9 mouse cellular contexts compared by ENCODE assay signal in the genomic region with DNA sequence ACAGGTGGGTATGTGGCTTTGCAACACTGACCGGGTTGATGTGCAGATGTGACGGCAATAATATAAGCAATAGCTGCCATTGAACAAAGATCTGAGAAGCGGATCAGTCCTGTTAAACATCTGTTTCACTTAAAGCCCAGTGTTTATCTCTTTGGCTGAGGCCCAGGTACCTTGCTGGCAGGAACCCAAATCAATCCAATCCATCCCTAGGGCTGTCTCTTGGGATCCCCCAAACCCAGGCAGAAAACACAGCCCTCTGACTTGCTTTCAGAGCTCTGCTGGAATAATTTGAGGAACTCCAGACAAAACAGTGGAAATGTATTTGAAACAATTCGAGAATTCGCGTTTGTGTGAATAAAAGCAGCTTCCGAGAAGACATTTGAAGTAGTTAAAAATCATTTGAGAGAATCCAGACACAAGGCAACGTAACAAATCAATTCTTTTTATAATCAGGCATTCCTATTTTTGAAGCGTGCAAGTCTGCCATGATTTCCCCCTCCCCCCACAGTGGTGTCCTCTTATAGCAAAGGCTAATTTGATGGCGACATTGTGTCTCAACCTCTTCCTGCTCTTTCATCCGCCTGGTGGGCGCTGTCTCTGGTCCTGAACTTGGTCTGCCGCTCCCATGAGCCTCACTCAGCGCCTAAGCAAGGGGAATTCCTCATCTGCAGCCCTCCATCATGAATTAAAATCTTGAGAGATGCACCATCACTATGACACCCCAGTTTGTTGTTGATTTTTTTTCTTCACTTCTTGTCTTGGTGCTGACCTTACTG. TPM values are rescaled to one million over a fixed set of nuclear protein-coding genes. Genes with fewer than 3 reads are reported as not detected.
DNase-seq lines count a peak whose midpoint lies in the region; ATAC-seq lines count a peak whose summit lies in the region.
"Had no signal": no experiment of that assay in that cellular context is flagged by ENCODE, and none has a peak within 500 bp of the region (broad histone marks: within the 10 kb centered on the region; RNA-seq: fewer than 3 reads in every experiment).

No protein-coding gene starts in this region.

- DNase-seq in heart, postnatal 14 days, result peak; percentile 48 to 66
- DNase-seq in urinary bladder, postnatal 14 days (ENCODE audit: low spot score), result peak; percentile 16
- DNase-seq in urinary bladder, postnatal 36 days (ENCODE audit: low spot score in 2 of 2), result no peak
- DNase-seq in induced T-regulatory cell, adult 2 months (ENCODE audit: low read depth), result peak; percentile 16
- no peak for DNase-seq in spleen, adult 18-20 months
- DNase-seq in gastrocnemius, adult 18-20 months (ENCODE audit: low spot score), result no peak

- H3K9me3 ChIP-seq in heart, embryonic 12.5 days (replicated peaks), result no peaks in the 10 kb centered on the region

- no peak overlapping the region for H3K9ac ChIP-seq in heart, embryonic 12.5 days

- WGBS in heart, embryonic 12.5 days, result 43% methylated on average over 14 of the region's 14 CpGs

- no peak for ATAC-seq in heart, embryonic 12.5 days (ENCODE audit: insufficient number of reproducible peaks, low FRiP score)
- no peak for ATAC-seq in erythroblast, adult 5-6 weeks (replicated peaks; ENCODE audit: low FRiP score, poor library complexity, severe bottlenecking)

- H3K4me2 ChIP-seq in heart, embryonic 12.5 days, result no peak overlapping the region

- H3K36me3 ChIP-seq in heart, embryonic 12.5 days, result no peaks in the 10 kb centered on the region

- no peak overlapping the region for H3K27ac ChIP-seq in heart, embryonic 12.5 days (ENCODE audit: poor library complexity, severe bottlenecking)

- H3K27me3 ChIP-seq in heart, embryonic 12.5 days (replicated peaks), result no peaks in the 10 kb centered on the region

- H3K4me1 ChIP-seq in heart, embryonic 12.5 days (replicated peaks), result no peaks in the 10 kb centered on the region

- H3K4me3 ChIP-seq in heart, embryonic 12.5 days, result no peak overlapping the region

- intact Hi-C loops in heart, postnatal 14 days (cut with DNase I), result no loop called here

RNA-seq across cellular contexts. Expression of a gene that starts 25.2 kb away (rescaled TPM):
- not detected for total RNA-seq in heart, postnatal 14 days (2021)
- 0.06 and 0.19 TPM in 2 replicates for polyA plus RNA-seq in heart, embryonic 12.5 days (2016; fragmentation: Nextera tagmentation; extraction: Ambion mirVana)
- total RNA-seq in gastrocnemius, adult 18-20 months (2021), result not detected
- total RNA-seq in erythroblast, adult 5-6 weeks (2015; ENCODE audit: low replicate concordance), result not detected in 2 replicates
- not detected in 2 replicates for total RNA-seq in erythroblast, adult 5-6 weeks (2017; ENCODE audit: low replicate concordance)
- total RNA-seq: liver, adult 2 months had no signal
- polyA plus RNA-seq: liver, adult 2 months had no signal

Comparison
In these comparisons a context has a peak if more than half of its experiments do, and no peak if none do; other contexts are left out.
1. DNase-seq: peak in heart, postnatal 14 days (2 of 2), urinary bladder, postnatal 14 days (single experiment) and induced T-regulatory cell, adult 2 months (single experiment); none in urinary bladder, postnatal 36 days (0 of 2), spleen, adult 18-20 months (0 of 2) and gastrocnemius, adult 18-20 months (single experiment).